Mouse (Mus musculus): Measurements from ENCODE around the gene Islr2. TPM values are rescaled to one million over a fixed set of nuclear protein-coding genes. Genes with fewer than 3 reads are reported as not detected.

Gene Islr2
- under 1 TPM; 0.11 to 0.22 TPM for total RNA-seq (2023)

DNA sequence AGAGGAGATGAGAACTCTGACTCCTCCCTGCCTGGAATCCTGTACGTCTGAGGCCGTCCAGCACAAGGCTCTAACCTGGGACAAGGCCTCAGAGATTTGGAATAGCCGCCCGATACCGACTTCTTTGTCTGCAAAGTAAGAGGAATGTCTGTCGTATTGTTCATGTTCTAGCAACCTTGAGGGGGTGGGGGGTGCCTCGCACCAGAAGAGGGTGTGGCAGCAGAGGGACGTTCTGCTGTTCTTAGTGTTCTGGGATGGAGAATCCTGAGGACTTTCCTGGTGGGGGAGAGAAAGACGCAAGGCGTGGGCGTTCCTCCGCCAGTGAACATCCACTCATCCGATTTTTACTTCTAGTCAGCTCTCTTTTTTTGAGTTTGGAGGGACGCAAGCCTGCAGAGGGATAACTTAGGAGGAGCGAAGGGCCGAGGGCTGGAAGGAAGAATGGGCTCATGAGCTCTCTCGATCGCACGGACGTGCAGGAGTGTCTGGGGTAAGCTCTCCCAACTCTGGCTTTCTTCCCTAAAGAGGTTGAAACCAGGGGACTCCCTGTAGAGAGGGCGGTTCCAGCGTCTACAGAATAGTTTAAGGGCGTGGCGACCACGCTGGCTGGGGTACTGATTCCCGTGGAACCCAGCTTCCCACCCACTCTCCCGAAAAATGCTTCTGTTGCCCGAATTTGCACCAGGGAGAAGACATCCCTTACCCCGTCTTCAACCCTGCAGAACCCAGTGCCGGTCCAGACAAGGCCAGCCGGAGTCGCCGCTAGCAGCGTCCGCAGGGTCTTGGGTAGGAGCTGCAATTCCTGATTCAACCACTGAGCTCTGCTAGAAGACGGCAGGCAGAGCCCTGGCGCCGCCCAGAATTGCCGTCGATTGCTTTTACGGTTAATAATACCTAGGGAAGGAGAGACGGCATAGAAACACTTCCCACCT, at the start of gene Islr2, which contains the start of gene Islr:
Gene Islr2 (minus strand): TSS at position 804 of the 932 bp plus-strand sequence.
Gene Islr (minus strand): TSS at position 791 of the 932 bp plus-strand sequence.

DNA sequence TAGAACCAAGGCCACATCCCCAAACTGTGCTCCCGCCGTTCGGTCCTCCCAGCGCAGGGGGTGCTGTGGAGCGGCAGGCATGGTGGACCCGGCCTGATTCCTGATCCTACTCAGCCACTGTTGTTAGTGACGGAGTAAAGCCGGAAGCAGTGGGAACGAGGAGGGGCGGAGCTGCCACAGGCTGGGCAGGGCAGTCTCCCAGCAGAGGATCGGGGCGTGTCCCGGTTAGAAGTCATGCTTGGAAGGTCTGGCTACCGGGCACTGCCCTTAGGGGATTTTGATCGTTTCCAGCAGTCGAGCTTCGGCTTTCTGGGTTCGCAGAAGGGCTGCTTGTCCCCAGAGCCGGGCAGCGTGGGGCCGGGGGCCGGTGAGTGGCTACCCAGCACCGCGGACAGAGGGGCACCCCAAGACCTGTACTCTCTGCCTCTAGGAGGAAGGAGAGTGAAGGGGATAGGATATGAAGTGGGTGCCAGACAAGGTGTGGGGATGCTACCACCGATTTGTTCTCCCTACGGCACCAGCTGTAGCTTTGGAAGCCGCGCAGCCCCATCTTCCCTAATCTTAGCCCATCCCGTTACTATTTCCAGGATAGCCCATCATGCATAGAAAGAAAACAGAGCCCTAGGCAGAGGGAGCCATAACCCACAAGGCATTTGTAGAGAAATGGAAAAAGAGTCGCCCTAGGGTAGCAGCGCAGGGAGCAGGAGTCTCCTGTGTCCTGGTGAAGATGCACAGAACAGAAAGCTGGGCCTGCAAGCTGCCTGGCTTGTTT, 49.1 kb upstream of the Islr2 start, which contains the start of gene Stoml1:
Gene Stoml1 (plus strand): TSS at position 132 of the 772 bp plus-strand sequence.

DNA sequence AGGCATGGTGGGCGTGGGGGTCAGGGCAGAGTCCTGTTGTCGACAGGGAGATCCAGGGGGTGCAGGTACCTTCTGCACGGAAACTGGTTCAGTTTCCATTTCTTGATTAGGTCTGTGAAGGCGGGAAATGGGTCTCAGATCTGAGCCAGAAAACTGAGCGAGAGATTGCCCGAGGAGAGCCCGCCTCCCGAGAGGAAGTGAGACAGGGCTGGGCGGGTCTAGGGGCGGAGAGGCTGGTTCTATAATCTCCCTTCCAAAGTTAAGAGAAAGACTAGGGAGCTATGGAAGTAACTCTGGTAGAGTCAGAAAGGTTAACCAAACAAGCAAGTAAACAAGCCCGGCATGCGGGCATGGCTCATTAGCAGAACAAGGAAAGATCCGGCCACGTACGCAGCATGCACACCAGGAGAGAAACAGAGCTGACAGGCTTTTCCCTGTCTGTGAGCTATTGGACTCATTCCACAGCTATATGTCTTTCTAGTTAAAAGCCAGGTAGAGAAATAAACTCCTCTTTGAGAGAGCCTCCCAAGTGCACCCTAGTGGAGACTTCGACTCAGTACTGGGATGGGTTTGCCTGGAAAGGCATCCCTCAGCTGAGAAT, 45.6 kb upstream of the Islr2 start, which contains the start of gene Pml:
Gene Pml (minus strand): TSS at position 195 of the 601 bp plus-strand sequence.

Other genes starting within 250 kb of the Islr2 start
- gene Cyp11a1, start 197.9 kb downstream of the Islr2 start, total RNA-seq (2023) = 1 to 10 TPM; 2.1 to 3.0 TPM
- not detected for gene Stra6, start 140.5 kb downstream of the Islr2 start, total RNA-seq (2023)
- gene Ccdc33, start 85.5 kb downstream of the Islr2 start, total RNA-seq (2023) = not detected
- under 1 TPM in 1 of 2 experiments, not detected in 1; 0.37 TPM for gene Islr, start within 50 bp of the Islr2 start, total RNA-seq (2023)
- gene Pml, start 45.5 kb upstream of the Islr2 start, total RNA-seq (2023) = 10 to 100 TPM; 41.8 to 43.1 TPM
- 10 to 100 TPM; 10.8 to 15.5 TPM for gene Stoml1, start 48.8 kb upstream of the Islr2 start, total RNA-seq (2023)
- not detected for gene Loxl1, start 108.9 kb upstream of the Islr2 start, total RNA-seq (2023)
- not detected for gene Tbc1d21, start 166.1 kb upstream of the Islr2 start, total RNA-seq (2023)

Data from neutrophil, adult 83 days (primary cell).